Mouse (Mus musculus): Measurements from ENCODE around the gene Mogs. TPM values are rescaled to one million over a fixed set of nuclear protein-coding genes. Genes with fewer than 3 reads are reported as not detected.

Mogs gene
- polyA plus RNA-seq, 1 experiment, result 28.0 TPM

- TF ChIP-seq CTCF (IDR thresholded peaks at IDR 0.05; ENCODE audit: borderline replicate concordance, insufficient read depth, low read length) (no peak), POLR2A (IDR thresholded peaks at IDR 0.05; ENCODE audit: low read depth, low read length) (no peak)
- Histone ChIP-seq H3K27ac (ENCODE audit: insufficient read depth, low read length) (no peak overlapping the region), H3K4me3 (ENCODE audit: insufficient read depth, low read length) (no peak overlapping the region), H3K4me1 (ENCODE audit: control insufficient read depth, insufficient read depth, low read length) (peaks cover 10% of the 10 kb centered on the region; the same call in 1 of the 2 replicates)
Observed at GRCm38 (mm10) chr6:83119734-83120051, 4.4 kb downstream of the Mogs start.

GRCm38 (mm10) chr6:83120930-83121862 lies 5.9 kb downstream of the Mogs start, which contains the start of gene Wbp1:
Wbp1 (minus strand) TSS chr6:83121559.
- Histone ChIP-seq H3K27ac (ENCODE audit: insufficient read depth, low read length) (peak within 1 kb of the TSS; percentile 76), H3K4me3 (ENCODE audit: insufficient read depth, low read length) (peak within 1 kb of the TSS; percentile 95), H3K4me1 (ENCODE audit: control insufficient read depth, insufficient read depth, low read length) (peaks cover 10% of the 10 kb centered on the region; the same call in 1 of the 2 replicates)
- TF ChIP-seq CTCF (IDR thresholded peaks at IDR 0.05; ENCODE audit: borderline replicate concordance, insufficient read depth, low read length) (no peak), POLR2A (IDR thresholded peaks at IDR 0.05; ENCODE audit: low read depth, low read length) (peak; percentile 77)

- Histone ChIP-seq H3K4me1 (ENCODE audit: control insufficient read depth, insufficient read depth, low read length) (peaks cover 4% of the 10 kb centered on the region; the same call in 1 of the 2 replicates), H3K4me3 (ENCODE audit: insufficient read depth, low read length) (peak overlapping the region; percentile 72), H3K27ac (ENCODE audit: insufficient read depth, low read length) (peak overlapping the region; percentile 76)
- TF ChIP-seq POLR2A (IDR thresholded peaks at IDR 0.05; ENCODE audit: low read depth, low read length) (no peak), CTCF (IDR thresholded peaks at IDR 0.05; ENCODE audit: borderline replicate concordance, insufficient read depth, low read length) (no peak)
Observed at GRCm38 (mm10) chr6:83121863-83122710, 6.8 kb downstream of the Mogs start.

- Histone ChIP-seq H3K4me1 (ENCODE audit: control insufficient read depth, insufficient read depth, low read length) (peaks cover 4% of the 10 kb centered on the region; the same call in 1 of the 2 replicates), H3K4me3 (ENCODE audit: insufficient read depth, low read length) (no peak overlapping the region), H3K27ac (ENCODE audit: insufficient read depth, low read length) (no peak overlapping the region)
- no peak for TF ChIP-seq POLR2A (IDR thresholded peaks at IDR 0.05; ENCODE audit: low read depth, low read length)
- TF ChIP-seq CTCF (IDR thresholded peaks at IDR 0.05; ENCODE audit: borderline replicate concordance, insufficient read depth, low read length), result no peak
Observed at GRCm38 (mm10) chr6:83122961-83123360, 7.7 kb downstream of the Mogs start.

GRCm38 (mm10) chr6:83124851-83125312 lies 9.6 kb downstream of the Mogs start:
- TF ChIP-seq CTCF (IDR thresholded peaks at IDR 0.05; ENCODE audit: borderline replicate concordance, insufficient read depth, low read length) (no peak), POLR2A (IDR thresholded peaks at IDR 0.05; ENCODE audit: low read depth, low read length) (peak; percentile 63)
- peak overlapping the region; percentile 75 for H3K4me3 ChIP-seq (ENCODE audit: insufficient read depth, low read length)
- no peak overlapping the region for H3K27ac ChIP-seq (ENCODE audit: insufficient read depth, low read length)
- H3K4me1 ChIP-seq (ENCODE audit: control insufficient read depth, insufficient read depth, low read length), result peaks cover 4% of the 10 kb centered on the region; the same call in 1 of the 2 replicates

GRCm38 (mm10) chr6:83125331-83125730 lies 10.0 kb downstream of the Mogs start, which contains the start of gene Ino80b:
Ino80b (minus strand) TSS chr6:83125431.
- Histone ChIP-seq H3K27ac (ENCODE audit: insufficient read depth, low read length) (no peak within 1 kb of the TSS), H3K4me1 (ENCODE audit: control insufficient read depth, insufficient read depth, low read length) (peaks cover 4% of the 10 kb centered on the region; the same call in 1 of the 2 replicates), H3K4me3 (ENCODE audit: insufficient read depth, low read length) (peak within 1 kb of the TSS; percentile 75)
- TF ChIP-seq POLR2A (IDR thresholded peaks at IDR 0.05; ENCODE audit: low read depth, low read length) (no peak), CTCF (IDR thresholded peaks at IDR 0.05; ENCODE audit: borderline replicate concordance, insufficient read depth, low read length) (no peak)

GRCm38 (mm10) chr6:83127419-83127818 lies 12.1 kb downstream of the Mogs start:
- TF ChIP-seq CTCF (IDR thresholded peaks at IDR 0.05; ENCODE audit: borderline replicate concordance, insufficient read depth, low read length), result no peak
- TF ChIP-seq POLR2A (IDR thresholded peaks at IDR 0.05; ENCODE audit: low read depth, low read length), result no peak
- Histone ChIP-seq H3K4me3 (ENCODE audit: insufficient read depth, low read length) (no peak overlapping the region), H3K4me1 (ENCODE audit: control insufficient read depth, insufficient read depth, low read length) (peaks cover 4% of the 10 kb centered on the region; the same call in 1 of the 2 replicates), H3K27ac (ENCODE audit: insufficient read depth, low read length) (no peak overlapping the region)

GRCm38 (mm10) chr6:83131469-83132034 lies 16.3 kb downstream of the Mogs start:
- Histone ChIP-seq H3K4me1 (ENCODE audit: control insufficient read depth, insufficient read depth, low read length) (peaks cover 3% of the 10 kb centered on the region; the same call in 1 of the 2 replicates), H3K4me3 (ENCODE audit: insufficient read depth, low read length) (no peak overlapping the region), H3K27ac (ENCODE audit: insufficient read depth, low read length) (no peak overlapping the region)
- peak; percentile 27; the same call in 1 of the 2 replicates for TF ChIP-seq POLR2A (IDR thresholded peaks at IDR 0.05; ENCODE audit: low read depth, low read length)
- TF ChIP-seq CTCF (IDR thresholded peaks at IDR 0.05; ENCODE audit: borderline replicate concordance, insufficient read depth, low read length), result no peak
